Comparison of ENCODE assay signal across 8 mouse cellular contexts in genomic region chr6:53782880-53783539, GRCm38 (mm10). TPM values are rescaled to one million over a fixed set of nuclear protein-coding genes. Genes with fewer than 3 reads are reported as not detected.
DNase-seq lines count a peak whose midpoint lies in the region; ATAC-seq and TF ChIP-seq lines count a peak whose summit lies in the region.

No protein-coding gene starts in this region.

- H3K4me3 ChIP-seq in gastrocnemius, adult 2 months = no peak overlapping the region
- no peak overlapping the region for H3K4me3 ChIP-seq in embryonic facial prominence, embryonic 11.5 days (ENCODE audit: low read depth, low read length)

- H3K27ac ChIP-seq in gastrocnemius, adult 2 months = no peak overlapping the region
- no peak overlapping the region for H3K27ac ChIP-seq in embryonic facial prominence, embryonic 11.5 days (replicated peaks; ENCODE audit: low read depth, low read length)

- WGBS in embryonic facial prominence, embryonic 11.5 days = 44% methylated on average over 16 of the region's 16 CpGs
- WGBS in large intestine, adult 2 months = 42% methylated on average over 16 of the region's 16 CpGs

- peak; percentile 82 for TF ChIP-seq CTCF in gastrocnemius, adult 2 months (IDR thresholded peaks at IDR 0.05)

- H3K4me1 ChIP-seq in embryonic facial prominence, embryonic 11.5 days (ENCODE audit: control insufficient read depth, insufficient read depth, low read length) = no peaks in the 10 kb centered on the region; the same call in 1 of the 2 replicates

- H3K9ac ChIP-seq in embryonic facial prominence, embryonic 11.5 days (replicated peaks; ENCODE audit: low read length) = no peak overlapping the region

- no peaks in the 10 kb centered on the region for H3K9me3 ChIP-seq in embryonic facial prominence, embryonic 11.5 days (replicated peaks; ENCODE audit: control insufficient read depth, low read length)

- no peak overlapping the region for H3K4me2 ChIP-seq in embryonic facial prominence, embryonic 11.5 days (ENCODE audit: low read depth, low read length)

- ATAC-seq in embryonic facial prominence, embryonic 11.5 days (replicated peaks; ENCODE audit: insufficient number of reproducible peaks, low FRiP score, low TSS enrichment, low read depth) = no peak

- peak; percentile 47 for DNase-seq in gastrocnemius, adult 2 months
- no peak for DNase-seq in gastrocnemius, adult 8-10 months (ENCODE audit: low spot score in 2 of 2)
- DNase-seq in A20 (ENCODE audit: low read depth, low spot score) = peak; percentile 41
- peak; percentile 77 for DNase-seq in adipocyte (ENCODE audit: low spot score)
- DNase-seq in embryonic facial prominence, embryonic 11.5 days (ENCODE audit: low spot score) = peak; percentile 85
- DNase-seq in large intestine, adult 2 months (ENCODE audit: low read depth, low spot score) = peak; percentile 22
- peak; percentile 45 for DNase-seq in lung, postnatal 25 days (ENCODE audit: low spot score)
- DNase-seq in testis, postnatal 10 days (ENCODE audit: low spot score) = peak; percentile 75

- no peaks in the 10 kb centered on the region for H3K27me3 ChIP-seq in embryonic facial prominence, embryonic 11.5 days (ENCODE audit: control insufficient read depth, insufficient read depth, low read length)

- intact Hi-C loops in gastrocnemius, adult 2 months (cut with DNase I) = loop anchor here (5.0 kb wide), 1 partner anchor 89 kb away; no protein-coding TSS in a partner anchor

- no peaks in the 10 kb centered on the region for H3K36me3 ChIP-seq in embryonic facial prominence, embryonic 11.5 days (replicated peaks; ENCODE audit: control insufficient read depth, insufficient read depth, low read depth, low read length)

RNA-seq across cellular contexts. Expression of gene Tril, which starts 37.6 kb away (rescaled TPM):
- total RNA-seq in gastrocnemius, adult 2 months (2021) = 1 to 10 TPM; 1.3 to 2.2 TPM
- 1 to 10 TPM; 1.1 to 1.5 (median 1.3) TPM for total RNA-seq in gastrocnemius, adult 8-10 months (2022)
- 36.0 and 39.7 TPM in 2 replicates for polyA plus RNA-seq in embryonic facial prominence, embryonic 11.5 days (2014; fragmentation: Nextera tagmentation; extraction: Ambion mirVana)
- 3.0 and 5.0 TPM in 2 replicates for polyA plus RNA-seq in large intestine, adult 2 months (2012; rRNA removed)

Comparison
In these comparisons a context has a peak if more than half of its experiments do, and no peak if none do; other contexts are left out.
1. DNase-seq: peak in gastrocnemius, adult 2 months (single experiment), A20 (single experiment), adipocyte (single experiment), embryonic facial prominence, embryonic 11.5 days (single experiment), large intestine, adult 2 months (single experiment), lung, postnatal 25 days (single experiment) and testis, postnatal 10 days (single experiment); none in gastrocnemius, adult 8-10 months (0 of 2).